Mouse (Mus musculus) thymus, adult 2 months (tissue): Measurements from ENCODE around the gene Pnpla1.

ENCODE experiments used
- CTCF ChIP-seq: fragments of 200-500 bp; IDR thresholded peaks from 2 replicates; pipeline ENCODE4 v1.5.1; 2012; ENCODE audit warnings: mild to moderate bottlenecking, control low read depth, low read length, moderate library complexity, borderline replicate concordance; ENCODE audit not compliant: control insufficient read depth, poor library complexity, insufficient read depth; ENCODE audit errors: extremely low read depth
- POLR2A ChIP-seq: fragments of 200-500 bp; IDR thresholded peaks from 2 replicates; pipeline ENCODE4 v1.6.1; 2012; ENCODE audit warnings: mild to moderate bottlenecking, low read length, control low read depth, moderate library complexity; ENCODE audit not compliant: control insufficient read depth, poor library complexity, insufficient read depth; ENCODE audit errors: extremely low read depth

- TF ChIP-seq CTCF, result no peak
- no peak for TF ChIP-seq POLR2A
Observed at GRCm38 (mm10) chr17:28899427-28899826, 41.2 kb downstream of the Pnpla1 start.
